Mouse (Mus musculus): ENCODE data around the gene Astl. TPM values are rescaled to one million over a fixed set of nuclear protein-coding genes. Genes with fewer than 3 reads are reported as not detected.

Gene Astl
- polyA plus RNA-seq, 1 experiment from 2014 or later = not detected

DNA sequence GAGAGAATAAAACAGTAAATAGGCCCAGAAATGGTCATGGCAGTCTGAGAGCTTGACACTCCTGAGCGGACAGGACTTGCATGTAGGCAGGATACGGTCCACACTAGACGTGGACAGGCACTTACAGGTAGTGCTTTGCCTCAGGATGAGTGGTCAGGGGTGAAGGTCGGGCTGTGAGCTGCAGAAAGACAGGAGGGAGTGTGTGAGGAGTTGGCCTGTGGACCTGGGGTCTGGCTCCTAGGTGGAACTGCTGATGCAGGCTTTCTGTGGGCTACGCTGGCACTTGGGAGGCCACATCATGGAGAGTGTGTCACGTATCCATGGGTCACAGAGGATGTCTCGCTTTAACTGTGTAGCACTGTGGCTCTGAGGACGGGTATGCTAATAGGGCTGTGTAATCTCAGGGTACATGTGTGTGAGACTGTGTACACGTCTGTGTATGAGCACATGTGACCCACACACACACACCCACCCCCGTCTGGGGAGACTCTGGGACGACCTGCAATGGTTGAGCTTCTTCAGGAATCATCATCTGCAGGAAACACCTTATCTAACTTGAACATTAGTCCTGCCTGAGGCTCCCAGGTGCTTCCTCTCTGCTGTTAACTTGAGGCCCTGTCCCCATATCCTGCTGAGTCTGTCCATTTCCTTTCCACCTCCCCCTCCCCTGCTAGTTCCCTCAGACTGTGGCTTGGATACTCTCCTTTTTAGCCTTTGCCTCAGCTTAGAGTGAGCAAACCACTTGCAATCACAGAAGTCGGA is 10.2 kb upstream of the Astl start:
- Histone ChIP-seq H3K4me2 (replicated peaks) (no peak overlapping the region), H3K4me3 (replicated peaks) (no peak overlapping the region), H3K4me1 (no peaks in the 10 kb centered on the region), H3K27ac (replicated peaks) (0 out of 2 replicates have a peak overlapping the region, but pooled peaks have one; percentile 39), H3K27me3 (no peaks in the 10 kb centered on the region), H3K36me3 (no peaks in the 10 kb centered on the region), H3K9me3 (replicated peaks) (no peaks in the 10 kb centered on the region), H3K9ac (no peak overlapping the region)
- WGBS = 66% methylated on average over 12 of the region's 12 CpGs
- no peak for ATAC-seq (ENCODE audit: insufficient number of reproducible peaks, low FRiP score, low TSS enrichment, low read depth)

DNA sequence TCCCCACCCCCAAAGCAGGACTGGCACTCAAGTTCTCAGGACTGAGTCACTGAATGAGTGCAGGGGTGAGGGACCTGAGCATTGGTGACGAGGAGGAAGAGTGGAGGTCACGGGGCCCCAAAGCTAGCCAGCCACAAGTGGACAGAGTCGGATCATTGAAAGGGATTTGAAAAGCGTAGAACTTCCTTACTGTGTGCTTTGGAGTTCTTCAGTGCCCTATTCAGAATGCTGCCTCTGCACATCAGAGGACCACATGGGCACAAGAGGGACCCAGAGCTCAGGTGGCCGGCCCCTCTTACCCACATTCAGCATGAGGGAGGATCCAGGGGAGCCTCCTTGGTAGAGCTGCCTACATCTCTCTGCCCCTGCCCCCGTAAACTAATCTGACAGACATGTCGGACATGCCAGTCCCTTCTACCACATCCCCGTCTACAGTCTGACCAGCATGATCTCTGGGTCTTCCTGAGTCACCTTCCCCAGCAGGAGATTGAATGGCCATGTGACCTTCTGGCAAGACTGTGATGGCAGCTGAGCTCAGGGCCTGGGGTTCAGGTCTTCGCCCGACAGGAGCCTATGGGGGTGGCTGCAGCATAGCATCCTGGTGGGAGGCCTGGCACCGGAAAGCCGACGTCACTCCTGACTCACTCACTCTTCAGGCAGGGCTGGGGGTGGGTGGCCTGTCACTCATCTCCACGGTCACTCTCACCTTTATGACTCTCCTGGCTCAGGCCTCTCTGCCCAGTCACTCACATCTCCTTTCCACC is 5.5 kb upstream of the Astl start:
- peaks cover 14% of the 10 kb centered on the region for H3K27me3 ChIP-seq
- no peak overlapping the region for H3K4me3 ChIP-seq (replicated peaks)
- no peaks in the 10 kb centered on the region for H3K36me3 ChIP-seq
- no peak overlapping the region for H3K9ac ChIP-seq
- peaks cover 22% of the 10 kb centered on the region for H3K4me1 ChIP-seq
- WGBS = 80% methylated on average over 14 of the region's 14 CpGs
- H3K27ac ChIP-seq (replicated peaks) = no peak overlapping the region
- ATAC-seq (ENCODE audit: insufficient number of reproducible peaks, low FRiP score, low TSS enrichment, low read depth) = no peak
- H3K9me3 ChIP-seq (replicated peaks) = no peaks in the 10 kb centered on the region
- no peak overlapping the region for H3K4me2 ChIP-seq (replicated peaks)

DNA sequence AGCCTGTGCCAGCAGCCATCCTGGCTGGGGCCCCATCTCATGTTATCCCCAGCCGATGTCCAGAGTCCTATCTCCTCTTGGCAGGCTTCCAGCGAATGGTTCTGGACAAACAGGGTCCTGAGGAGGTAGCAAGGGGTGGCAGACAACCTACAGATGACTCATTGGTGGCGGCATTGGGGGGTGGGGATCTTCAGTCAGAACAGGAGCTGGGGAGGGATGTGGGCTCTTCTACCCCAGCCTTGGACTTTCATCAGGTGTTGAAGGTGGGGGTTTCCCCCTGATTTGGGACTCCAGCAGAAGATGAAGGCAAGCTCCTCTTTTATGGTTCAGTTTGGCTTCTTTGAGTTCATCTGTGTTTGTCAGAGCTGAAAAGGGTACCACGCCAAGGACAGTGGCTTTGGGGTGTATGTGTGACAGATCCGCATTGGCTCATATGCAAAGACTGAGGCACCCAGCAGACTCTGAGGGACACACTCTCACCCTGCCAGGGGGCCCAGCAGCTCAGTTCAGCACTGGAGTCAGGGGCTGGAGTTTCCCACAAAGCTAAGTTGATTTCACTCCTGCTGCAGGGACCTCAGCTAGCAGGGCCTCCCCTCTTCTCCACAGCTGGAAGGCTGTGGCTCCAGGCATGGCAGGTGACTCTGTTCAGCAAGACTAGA is 4.4 kb upstream of the Astl start:
- no peak overlapping the region for H3K4me3 ChIP-seq (replicated peaks)
- H3K27ac ChIP-seq (replicated peaks) = no peak overlapping the region
- peaks cover 22% of the 10 kb centered on the region for H3K4me1 ChIP-seq
- H3K27me3 ChIP-seq = peaks cover 14% of the 10 kb centered on the region
- ATAC-seq (ENCODE audit: insufficient number of reproducible peaks, low FRiP score, low TSS enrichment, low read depth) = no peak
- 65% methylated on average over 5 of the region's 5 CpGs for WGBS
- no peak overlapping the region for H3K4me2 ChIP-seq (replicated peaks)
- H3K36me3 ChIP-seq = no peaks in the 10 kb centered on the region
- no peaks in the 10 kb centered on the region for H3K9me3 ChIP-seq (replicated peaks)
- no peak overlapping the region for H3K9ac ChIP-seq

DNA sequence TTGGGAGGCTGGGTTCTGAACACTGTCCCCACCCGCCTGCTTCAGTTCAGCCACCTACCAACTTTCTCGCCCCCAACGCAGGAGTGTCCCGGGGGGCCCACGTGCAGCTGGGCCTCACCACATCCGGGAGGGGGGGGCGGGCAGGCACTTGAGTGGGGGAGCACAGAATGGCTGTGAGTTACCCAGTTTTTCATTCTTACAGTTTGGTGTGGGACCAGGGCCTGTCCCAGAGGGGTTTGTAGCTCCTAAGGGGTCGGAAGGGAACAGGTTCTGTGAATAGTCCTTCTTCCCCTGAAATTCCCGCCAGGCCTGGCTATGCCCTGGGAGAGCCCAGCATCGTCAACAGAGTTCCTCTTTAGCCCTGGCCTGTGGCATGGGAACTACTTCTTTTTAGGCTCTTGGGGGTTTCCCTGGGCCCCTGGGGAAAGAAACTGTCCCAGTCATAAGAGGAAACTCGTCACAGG is 3.3 kb upstream of the Astl start:
- Histone ChIP-seq H3K4me1 (peaks cover 22% of the 10 kb centered on the region), H3K27ac (replicated peaks) (no peak overlapping the region), H3K9ac (no peak overlapping the region), H3K9me3 (replicated peaks) (no peaks in the 10 kb centered on the region), H3K4me3 (replicated peaks) (no peak overlapping the region), H3K4me2 (replicated peaks) (0 out of 2 replicates have a peak overlapping the region, but pooled peaks have one; percentile 95), H3K36me3 (no peaks in the 10 kb centered on the region), H3K27me3 (peaks cover 14% of the 10 kb centered on the region)
- ATAC-seq (ENCODE audit: insufficient number of reproducible peaks, low FRiP score, low TSS enrichment, low read depth) = no peak
- 31% methylated on average over 11 of the region's 11 CpGs for WGBS

DNA sequence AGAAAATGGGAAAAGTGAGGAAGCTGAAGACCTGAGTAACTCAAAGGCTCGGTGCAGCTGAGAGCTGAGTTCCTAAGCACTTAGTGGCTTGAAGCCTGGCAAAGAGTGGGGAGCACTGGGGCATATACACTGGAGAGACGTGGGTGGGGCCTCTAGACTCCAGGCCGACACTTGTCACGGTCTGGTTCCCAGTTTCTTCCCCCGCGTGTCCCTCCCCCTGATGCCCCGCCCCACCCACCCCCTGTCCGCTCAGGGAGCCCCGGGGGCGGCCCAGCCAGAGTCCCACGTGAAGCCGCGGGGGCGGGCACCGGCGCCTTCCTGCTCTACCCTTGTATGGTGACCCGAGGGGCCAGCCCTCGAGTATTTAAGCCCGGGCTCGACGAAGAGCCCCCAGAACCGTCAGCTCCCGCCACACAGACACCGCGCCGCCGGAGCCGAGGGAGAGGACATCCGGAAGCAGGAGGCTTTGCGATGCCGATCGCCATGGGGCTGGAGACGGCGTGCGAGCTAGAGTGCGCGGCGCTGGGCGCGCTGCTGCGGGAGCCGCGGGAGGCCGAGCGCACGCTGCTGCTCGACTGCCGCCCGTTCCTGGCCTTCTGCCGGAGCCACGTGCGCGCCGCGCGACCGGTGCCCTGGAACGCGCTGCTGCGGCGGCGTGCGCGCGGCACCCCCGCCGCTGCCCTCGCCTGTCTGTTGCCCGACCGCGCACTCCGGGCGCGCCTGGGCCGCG is 2.5 kb upstream of the Astl start, which contains the start of gene Dusp2:
TSS of gene Dusp2 (plus strand) at position 393 of the 730 bp plus-strand sequence.
- no peaks in the 10 kb centered on the region for H3K36me3 ChIP-seq
- H3K9me3 ChIP-seq (replicated peaks) = no peaks in the 10 kb centered on the region
- peak within 1 kb of the TSS; percentile 35 for H3K9ac ChIP-seq
- peaks cover 14% of the 10 kb centered on the region for H3K27me3 ChIP-seq
- peak within 1 kb of the TSS; percentile 95 for H3K4me2 ChIP-seq (replicated peaks)
- peak within 1 kb of the TSS; percentile 52 for H3K4me3 ChIP-seq (replicated peaks)
- H3K4me1 ChIP-seq = peaks cover 22% of the 10 kb centered on the region
- H3K27ac ChIP-seq (replicated peaks) = no peak within 1 kb of the TSS
- WGBS = under 1% methylated on average over 76 of the region's 76 CpGs
- peak; percentile 69 for ATAC-seq (ENCODE audit: insufficient number of reproducible peaks, low FRiP score, low TSS enrichment, low read depth)

DNA sequence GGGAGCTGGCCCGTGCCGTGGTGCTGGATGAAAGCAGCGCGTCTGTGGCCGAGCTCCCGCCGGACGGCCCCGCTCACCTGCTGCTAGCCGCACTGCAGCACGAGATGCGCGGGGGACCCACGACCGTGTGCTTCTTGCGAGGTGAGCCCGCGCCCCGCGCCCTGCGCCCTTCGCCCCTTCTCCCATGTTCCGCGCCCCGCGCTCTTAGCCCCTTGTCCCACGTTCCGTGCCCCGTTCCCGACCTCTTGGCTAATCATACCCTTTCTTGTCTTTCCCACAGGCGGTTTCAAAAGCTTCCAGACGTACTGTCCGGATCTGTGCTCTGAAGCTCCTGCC is 2.0 kb upstream of the Astl start:
- no peaks in the 10 kb centered on the region for H3K9me3 ChIP-seq (replicated peaks)
- H3K27me3 ChIP-seq = peaks cover 14% of the 10 kb centered on the region
- no peak overlapping the region for H3K27ac ChIP-seq (replicated peaks)
- peaks cover 22% of the 10 kb centered on the region for H3K4me1 ChIP-seq
- 3% methylated on average over 33 of the region's 33 CpGs for WGBS
- H3K4me3 ChIP-seq (replicated peaks) = peak overlapping the region; percentile 52
- H3K9ac ChIP-seq = peak overlapping the region; percentile 35
- no peaks in the 10 kb centered on the region for H3K36me3 ChIP-seq
- ATAC-seq (ENCODE audit: insufficient number of reproducible peaks, low FRiP score, low TSS enrichment, low read depth) = no peak
- H3K4me2 ChIP-seq (replicated peaks) = peak overlapping the region; percentile 95

DNA sequence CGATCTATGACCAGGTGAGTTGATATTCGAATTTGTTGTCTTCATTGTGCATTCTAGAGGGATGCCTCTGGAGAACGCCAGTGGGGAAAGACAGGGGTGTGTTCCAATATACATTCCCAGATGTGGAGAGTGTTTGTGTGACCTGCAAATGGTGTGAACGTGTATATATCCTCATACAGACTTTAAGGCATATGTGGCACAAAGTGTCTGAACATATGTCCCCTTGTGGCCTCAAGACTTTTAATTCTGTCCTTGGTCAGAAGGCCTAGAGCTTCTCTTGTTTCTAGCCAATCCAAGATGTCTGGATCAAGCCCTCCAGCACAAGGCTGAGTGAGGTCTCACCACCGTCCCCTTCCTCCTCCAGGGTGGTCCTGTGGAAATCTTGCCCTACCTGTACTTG is 1.6 kb upstream of the Astl start:
- Histone ChIP-seq H3K36me3 (no peaks in the 10 kb centered on the region), H3K4me1 (peaks cover 22% of the 10 kb centered on the region), H3K27me3 (peaks cover 14% of the 10 kb centered on the region), H3K4me3 (replicated peaks) (peak overlapping the region; percentile 52), H3K9me3 (replicated peaks) (no peaks in the 10 kb centered on the region), H3K27ac (replicated peaks) (no peak overlapping the region), H3K9ac (peak overlapping the region; percentile 35; the same call in 1 of the 2 replicates), H3K4me2 (replicated peaks) (peak overlapping the region; percentile 95)
- WGBS = 33% methylated on average over 5 of the region's 5 CpGs
- no peak for ATAC-seq (ENCODE audit: insufficient number of reproducible peaks, low FRiP score, low TSS enrichment, low read depth)

DNA sequence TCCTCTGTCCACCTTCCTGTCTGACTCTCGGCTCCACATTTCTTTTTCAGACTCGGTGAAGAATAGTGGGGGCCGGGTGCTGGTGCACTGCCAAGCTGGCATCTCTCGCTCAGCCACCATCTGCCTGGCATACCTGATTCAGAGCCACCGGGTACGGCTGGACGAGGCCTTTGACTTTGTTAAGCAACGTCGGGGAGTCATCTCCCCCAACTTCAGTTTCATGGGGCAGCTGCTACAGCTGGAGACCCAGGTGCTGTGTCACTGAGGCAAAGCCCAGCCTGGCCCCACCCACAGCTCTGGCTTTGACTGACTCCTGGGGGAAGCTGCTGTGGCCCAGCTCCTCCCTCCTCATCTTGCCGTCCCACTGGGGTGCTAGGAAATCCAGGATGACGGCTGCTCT is 908 bp upstream of the Astl start:
- Histone ChIP-seq H3K36me3 (no peaks in the 10 kb centered on the region), H3K4me3 (replicated peaks) (peak overlapping the region; percentile 52), H3K27me3 (peaks cover 14% of the 10 kb centered on the region), H3K9me3 (replicated peaks) (no peaks in the 10 kb centered on the region), H3K27ac (replicated peaks) (no peak overlapping the region), H3K9ac (no peak overlapping the region), H3K4me2 (replicated peaks) (0 out of 2 replicates have a peak overlapping the region, but pooled peaks have one; percentile 95), H3K4me1 (peaks cover 22% of the 10 kb centered on the region)
- ATAC-seq (ENCODE audit: insufficient number of reproducible peaks, low FRiP score, low TSS enrichment, low read depth) = no peak
- WGBS = 64% methylated on average over 11 of the region's 11 CpGs

DNA sequence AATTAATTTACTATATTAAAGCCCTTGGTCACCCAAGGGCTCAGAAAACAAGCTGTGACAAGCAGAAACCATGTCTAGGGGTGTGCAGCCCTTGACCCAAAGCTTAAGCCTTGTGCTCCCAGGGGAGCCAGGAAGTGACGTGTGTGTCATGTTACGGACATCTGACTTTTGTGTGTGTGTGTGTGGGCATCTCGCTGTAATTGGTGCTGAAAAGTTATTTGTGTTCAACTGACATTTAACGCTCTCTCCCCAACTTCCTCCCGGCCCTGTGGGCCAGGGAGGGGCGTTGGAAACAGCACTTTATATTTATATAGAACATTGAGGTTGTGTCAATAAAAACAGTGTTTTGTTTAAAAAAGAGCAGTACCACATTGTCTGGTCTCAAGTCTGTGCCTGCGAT is 427 bp upstream of the Astl start:
- Histone ChIP-seq H3K27ac (replicated peaks) (no peak overlapping the region), H3K36me3 (no peaks in the 10 kb centered on the region), H3K27me3 (peaks cover 14% of the 10 kb centered on the region), H3K4me2 (replicated peaks) (no peak overlapping the region), H3K9me3 (replicated peaks) (no peaks in the 10 kb centered on the region), H3K4me3 (replicated peaks) (no peak overlapping the region), H3K9ac (no peak overlapping the region), H3K4me1 (peaks cover 22% of the 10 kb centered on the region)
- ATAC-seq (ENCODE audit: insufficient number of reproducible peaks, low FRiP score, low TSS enrichment, low read depth) = no peak
- 41% methylated on average over 7 of the region's 7 CpGs for WGBS

DNA sequence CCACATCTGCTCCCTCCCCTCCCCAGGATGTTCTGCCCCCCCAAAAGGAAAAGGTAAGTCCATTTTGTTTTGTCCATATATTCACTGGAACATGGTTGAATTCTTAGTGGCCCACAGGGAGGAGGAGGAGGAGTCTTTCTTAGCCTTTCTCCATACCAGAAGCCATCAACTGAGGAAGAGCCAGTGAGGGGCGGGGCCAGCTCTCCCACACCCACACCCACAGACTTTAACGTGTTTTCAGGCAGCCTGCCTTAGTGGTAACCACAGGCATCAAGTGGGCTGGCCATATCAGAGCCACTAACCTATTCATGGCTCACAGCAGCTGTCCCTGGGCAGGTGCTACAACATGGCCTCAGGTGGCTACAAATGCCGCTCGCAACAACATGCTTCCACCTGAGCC is 394 bp downstream of the Astl start:
- no peak overlapping the region for H3K4me3 ChIP-seq (replicated peaks)
- H3K27ac ChIP-seq (replicated peaks) = no peak overlapping the region
- ATAC-seq (ENCODE audit: insufficient number of reproducible peaks, low FRiP score, low TSS enrichment, low read depth) = no peak
- WGBS = 56% methylated on average over 4 of the region's 4 CpGs
- no peaks in the 10 kb centered on the region for H3K36me3 ChIP-seq
- H3K27me3 ChIP-seq = peaks cover 14% of the 10 kb centered on the region
- no peak overlapping the region for H3K9ac ChIP-seq
- H3K4me1 ChIP-seq = peaks cover 22% of the 10 kb centered on the region
- no peaks in the 10 kb centered on the region for H3K9me3 ChIP-seq (replicated peaks)
- no peak overlapping the region for H3K4me2 ChIP-seq (replicated peaks)

DNA sequence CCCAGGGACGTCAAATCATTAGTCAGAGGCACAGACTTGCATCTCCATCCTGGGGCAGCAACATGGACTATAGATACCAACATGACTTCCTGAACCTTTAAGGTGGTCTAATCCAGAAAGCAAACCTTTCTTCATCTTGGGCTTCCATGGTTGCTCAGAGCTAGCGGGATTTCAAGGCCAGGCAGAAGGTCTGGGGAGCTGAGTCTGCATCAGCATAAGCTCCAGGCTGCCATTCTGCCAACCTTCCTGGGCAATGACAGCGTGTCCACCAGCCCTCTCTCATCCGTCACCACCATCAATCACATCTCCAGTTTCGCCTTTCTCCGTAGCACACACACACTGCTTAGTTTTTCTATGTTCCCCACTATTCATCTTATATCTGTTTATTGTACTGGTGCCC is 823 bp downstream of the Astl start:
- H3K4me1 ChIP-seq = peaks cover 21% of the 10 kb centered on the region
- no peaks in the 10 kb centered on the region for H3K9me3 ChIP-seq (replicated peaks)
- H3K9ac ChIP-seq = no peak overlapping the region
- 73% methylated on average over 6 of the region's 6 CpGs for WGBS
- H3K4me2 ChIP-seq (replicated peaks) = no peak overlapping the region
- H3K4me3 ChIP-seq (replicated peaks) = no peak overlapping the region
- H3K27me3 ChIP-seq = peaks cover 14% of the 10 kb centered on the region
- H3K27ac ChIP-seq (replicated peaks) = no peak overlapping the region
- H3K36me3 ChIP-seq = no peaks in the 10 kb centered on the region
- no peak for ATAC-seq (ENCODE audit: insufficient number of reproducible peaks, low FRiP score, low TSS enrichment, low read depth)

Measured in embryonic facial prominence, embryonic 15.5 days (tissue).